Mouse (Mus musculus) layer of hippocampus, adult 9-10 months (tissue): Measurements from ENCODE around the gene Kcnd1.
A peak's percentile ranks its signal among the peaks of the same experiment; 100 is the strongest.
"Not testable (repeated sequence)": the region's sequence is repeated elsewhere in the genome, so short reads cannot be mapped to it uniquely, and the experiment has no call there.

Experiments used
- DNase-seq: peaks from one replicate; pipeline ENCODE4 v3.0.0; 2022; ENCODE audit warnings: low spot score

Kcnd1 gene

GRCm38 (mm10) chrX:7821865-7822779 lies at the start of gene Kcnd1:
Gene Kcnd1, plus strand, starts transcription at chrX:7822289.
- DNase-seq: no peak

DNA sequence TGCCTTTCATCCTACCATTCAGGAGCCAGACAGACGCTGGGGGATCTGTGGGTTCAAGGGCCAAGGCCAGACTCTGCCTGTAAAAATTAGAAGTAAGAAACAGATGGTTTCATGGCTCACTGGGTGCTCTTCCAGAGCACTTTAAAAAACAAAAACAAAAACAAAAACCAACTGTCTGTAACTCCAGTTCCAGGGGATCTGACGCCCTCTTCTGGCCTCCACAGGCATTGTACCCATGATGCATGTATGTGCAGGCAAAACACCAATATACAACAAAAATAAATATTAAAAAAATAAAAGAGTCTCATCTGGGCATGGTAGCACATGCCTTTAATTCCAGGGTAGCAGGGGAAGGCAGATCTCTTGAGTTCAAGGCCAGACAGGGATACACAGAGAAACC lies 49.3 kb upstream of the Kcnd1 start:
- DNase-seq: no peak

DNA sequence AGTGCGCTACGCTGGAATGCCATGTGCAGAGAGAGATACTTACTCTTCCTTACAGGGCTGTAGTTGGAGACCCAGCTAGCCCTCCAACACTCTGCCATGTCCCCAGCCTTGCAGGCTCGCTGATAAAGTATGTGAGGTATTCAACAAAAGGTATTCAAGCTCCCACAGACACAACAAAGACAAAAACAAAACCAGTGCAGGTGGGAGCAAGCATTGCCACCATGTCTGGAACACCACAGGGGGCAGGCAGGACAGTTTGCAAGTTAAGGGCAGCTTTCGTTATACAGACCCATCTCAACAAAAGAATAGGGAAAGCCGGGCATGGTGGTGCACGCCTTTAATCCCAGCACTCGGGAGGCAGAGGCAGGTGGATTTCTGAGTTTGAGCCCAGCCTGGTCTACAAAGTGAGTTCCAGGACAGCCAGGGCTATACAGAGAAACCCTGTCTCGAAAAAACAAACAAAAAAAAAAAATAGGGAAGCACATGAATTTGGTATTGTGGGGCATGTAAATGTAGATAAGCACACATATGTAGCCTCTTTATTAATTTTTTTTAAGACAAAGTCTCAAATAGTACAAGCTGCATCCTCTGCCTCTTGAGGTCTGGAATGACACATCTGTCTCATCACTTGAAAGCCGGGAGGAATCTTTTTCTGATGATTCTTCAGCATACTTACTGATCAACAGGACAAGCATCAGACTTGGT lies 46.4 kb upstream of the Kcnd1 start:
- no peak for DNase-seq

DNA sequence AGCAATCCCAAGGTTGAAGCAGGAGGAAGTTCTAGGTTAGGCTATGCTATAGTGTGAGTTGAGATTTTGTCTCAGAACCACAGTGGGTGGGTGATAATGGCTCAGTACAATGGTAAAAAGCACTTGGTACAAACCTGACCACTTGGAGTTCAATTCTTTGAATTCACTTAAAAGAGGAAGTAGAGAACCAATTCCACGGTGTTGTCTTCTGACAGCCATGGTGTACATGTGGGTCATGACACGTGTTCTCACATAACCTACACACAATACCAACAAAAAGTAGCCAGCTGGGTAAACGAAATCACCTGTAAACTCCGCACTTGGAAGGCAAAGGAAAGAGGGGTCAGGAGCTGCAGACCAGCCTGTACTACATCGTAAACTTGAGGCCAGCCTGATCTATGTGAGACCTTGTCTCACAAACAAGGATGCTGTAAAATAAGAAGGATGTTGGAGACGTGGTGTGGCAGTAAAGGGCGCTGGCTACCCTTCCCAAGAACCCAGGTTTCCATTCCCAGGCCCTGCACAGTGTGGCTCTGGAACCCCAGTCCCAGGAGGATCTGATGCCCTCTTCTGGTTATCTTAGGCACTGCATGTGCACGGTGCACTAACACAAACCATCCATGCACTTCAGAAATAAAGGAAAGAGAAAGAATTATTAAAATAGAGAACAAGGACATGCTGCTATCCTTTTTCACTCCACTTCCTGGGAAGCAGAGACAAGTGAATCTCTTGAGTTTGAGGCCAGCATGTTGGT lies 45.6 kb upstream of the Kcnd1 start:
- no peak for DNase-seq

DNA sequence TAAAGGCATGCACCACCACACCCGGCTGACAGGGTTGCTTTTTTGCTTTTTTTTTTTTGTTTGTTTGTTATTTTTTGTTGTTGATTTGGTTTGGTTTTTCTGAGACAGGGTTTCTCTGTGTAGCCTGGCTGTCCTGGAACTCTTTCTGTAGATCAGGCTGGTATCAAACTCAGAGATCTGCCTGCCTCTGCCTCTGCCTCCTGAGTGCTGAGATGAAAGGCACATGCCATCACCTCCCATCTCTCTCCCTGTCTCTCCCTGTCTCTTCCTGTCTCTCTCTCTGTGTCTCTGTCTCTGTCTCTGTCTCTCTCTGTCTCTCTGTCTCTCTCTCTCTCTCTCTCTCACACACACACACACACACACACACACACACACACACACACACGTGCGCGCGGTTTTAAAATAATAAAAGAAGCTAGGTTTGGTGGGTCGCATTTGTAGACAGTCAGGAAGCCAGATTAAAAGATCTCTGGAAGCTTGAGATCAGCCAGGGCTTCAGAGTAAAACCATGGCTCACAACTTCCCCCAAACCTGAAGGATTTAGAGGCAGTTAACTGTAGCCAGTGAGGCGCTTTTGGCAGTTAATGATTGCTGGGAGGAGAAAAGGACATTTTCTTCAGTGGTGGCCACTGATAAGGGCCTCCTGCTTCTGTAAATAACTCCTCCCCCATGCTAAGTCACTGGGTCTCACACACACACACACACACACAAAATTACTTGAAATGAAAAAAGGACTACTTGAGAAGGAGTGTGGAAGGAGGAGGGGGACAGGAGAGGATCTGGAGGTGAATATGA lies 43.4 kb upstream of the Kcnd1 start:
- DNase-seq: no peak

- no peak for DNase-seq
Observed at GRCm38 (mm10) chrX:7779294-7779693, 42.8 kb upstream of the Kcnd1 start.

DNA sequence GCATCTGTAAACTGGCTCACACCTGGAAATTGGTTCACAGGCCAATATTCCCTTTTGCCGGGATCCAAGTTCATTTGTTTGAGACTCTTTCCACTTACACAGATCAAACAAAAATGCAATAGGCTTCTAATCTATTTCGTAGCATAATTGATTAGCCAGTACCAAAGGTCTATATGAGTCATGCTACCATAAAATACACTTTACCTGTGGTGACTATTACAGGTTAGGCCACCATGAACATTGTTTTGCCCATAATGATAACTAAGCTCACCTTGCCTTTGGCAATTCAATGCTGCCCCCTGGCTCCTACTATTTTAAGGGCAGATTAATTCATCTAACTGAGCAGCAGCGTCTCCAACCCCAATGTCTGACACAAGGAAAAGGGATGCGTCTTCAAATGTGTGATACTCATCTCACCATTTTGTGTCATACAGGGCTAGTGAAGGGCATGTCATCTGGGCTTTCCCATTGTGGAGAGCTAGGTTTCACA lies 39.4 kb upstream of the Kcnd1 start:
- no peak for DNase-seq

GRCm38 (mm10) chrX:7789542-7790136 lies 32.5 kb upstream of the Kcnd1 start, which contains the start of gene Gripap1:
Gene Gripap1, plus strand, starts transcription at chrX:7789765.
- DNase-seq: peak; percentile 65

GRCm38 (mm10) chrX:7790309-7790708 lies 31.8 kb upstream of the Kcnd1 start:
- DNase-seq: no peak

DNA sequence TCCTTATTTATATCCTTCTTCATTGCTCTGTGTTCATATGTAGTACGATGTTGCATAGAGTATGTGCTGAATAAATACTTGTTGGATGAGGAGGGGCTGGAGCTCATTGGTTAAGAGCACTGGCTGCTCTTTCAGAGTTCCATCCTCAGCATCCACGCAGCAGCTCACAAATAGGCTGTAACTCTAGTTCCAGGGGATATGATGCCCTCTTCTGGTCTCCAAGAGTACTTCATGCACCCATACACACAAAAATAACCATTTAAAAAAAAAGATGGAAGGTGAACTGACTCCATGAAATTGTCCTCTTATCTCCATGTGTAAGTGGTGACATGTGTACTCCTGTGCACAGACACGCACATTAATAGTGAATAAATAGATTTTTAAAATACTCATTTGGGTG lies 28.7 kb upstream of the Kcnd1 start:
- no peak for DNase-seq

DNA sequence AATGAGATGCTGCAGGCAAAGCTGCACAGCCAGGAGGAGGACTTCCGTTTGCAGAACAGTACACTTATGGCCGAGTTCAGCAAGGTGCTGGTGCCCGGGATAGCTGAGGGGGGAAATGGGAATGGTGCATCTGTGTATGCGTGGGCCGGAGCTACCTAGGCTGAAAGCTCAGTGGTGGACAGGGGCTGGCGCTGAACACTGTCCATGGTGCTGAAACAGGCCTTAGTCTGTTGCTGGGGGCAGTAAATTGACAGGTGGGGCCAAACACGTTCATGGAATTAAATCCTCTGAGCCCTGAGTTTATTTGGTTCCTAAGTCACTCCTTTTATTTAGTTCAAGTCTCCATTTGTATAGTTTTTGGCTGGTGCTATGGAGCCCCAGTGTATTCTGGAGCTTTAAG lies 27.1 kb upstream of the Kcnd1 start:
- no peak for DNase-seq

- DNase-seq: no peak
Observed at GRCm38 (mm10) chrX:7797327-7797726, 24.8 kb upstream of the Kcnd1 start.

- DNase-seq: not testable (repeated sequence)
Observed at GRCm38 (mm10) chrX:7802157-7802556, 19.9 kb upstream of the Kcnd1 start.

- DNase-seq: not testable (repeated sequence)
Observed at GRCm38 (mm10) chrX:7815016-7815415, 7.1 kb upstream of the Kcnd1 start.

DNA sequence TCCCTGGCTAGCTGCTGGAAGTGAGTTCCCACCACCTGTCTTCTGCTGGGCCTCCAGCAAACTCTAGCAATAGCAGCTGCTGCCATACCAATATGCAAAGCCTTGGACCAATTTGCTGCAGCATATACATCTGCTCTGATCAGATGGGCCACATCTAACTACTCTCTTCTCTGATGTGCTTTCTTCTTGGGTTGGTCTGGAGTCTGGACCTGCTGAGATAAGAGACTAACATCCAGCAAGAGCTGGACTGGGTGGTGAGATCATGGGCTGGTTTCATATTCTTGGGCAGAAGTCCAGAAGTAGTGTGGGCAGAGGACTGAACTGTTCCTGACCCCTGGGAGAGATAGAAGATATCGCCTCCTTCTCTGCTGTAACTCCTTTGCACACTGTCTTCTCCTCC lies 15.1 kb downstream of the Kcnd1 start:
- DNase-seq: no peak

GRCm38 (mm10) chrX:7840842-7841162 lies 18.7 kb downstream of the Kcnd1 start:
- no peak for DNase-seq

DNA sequence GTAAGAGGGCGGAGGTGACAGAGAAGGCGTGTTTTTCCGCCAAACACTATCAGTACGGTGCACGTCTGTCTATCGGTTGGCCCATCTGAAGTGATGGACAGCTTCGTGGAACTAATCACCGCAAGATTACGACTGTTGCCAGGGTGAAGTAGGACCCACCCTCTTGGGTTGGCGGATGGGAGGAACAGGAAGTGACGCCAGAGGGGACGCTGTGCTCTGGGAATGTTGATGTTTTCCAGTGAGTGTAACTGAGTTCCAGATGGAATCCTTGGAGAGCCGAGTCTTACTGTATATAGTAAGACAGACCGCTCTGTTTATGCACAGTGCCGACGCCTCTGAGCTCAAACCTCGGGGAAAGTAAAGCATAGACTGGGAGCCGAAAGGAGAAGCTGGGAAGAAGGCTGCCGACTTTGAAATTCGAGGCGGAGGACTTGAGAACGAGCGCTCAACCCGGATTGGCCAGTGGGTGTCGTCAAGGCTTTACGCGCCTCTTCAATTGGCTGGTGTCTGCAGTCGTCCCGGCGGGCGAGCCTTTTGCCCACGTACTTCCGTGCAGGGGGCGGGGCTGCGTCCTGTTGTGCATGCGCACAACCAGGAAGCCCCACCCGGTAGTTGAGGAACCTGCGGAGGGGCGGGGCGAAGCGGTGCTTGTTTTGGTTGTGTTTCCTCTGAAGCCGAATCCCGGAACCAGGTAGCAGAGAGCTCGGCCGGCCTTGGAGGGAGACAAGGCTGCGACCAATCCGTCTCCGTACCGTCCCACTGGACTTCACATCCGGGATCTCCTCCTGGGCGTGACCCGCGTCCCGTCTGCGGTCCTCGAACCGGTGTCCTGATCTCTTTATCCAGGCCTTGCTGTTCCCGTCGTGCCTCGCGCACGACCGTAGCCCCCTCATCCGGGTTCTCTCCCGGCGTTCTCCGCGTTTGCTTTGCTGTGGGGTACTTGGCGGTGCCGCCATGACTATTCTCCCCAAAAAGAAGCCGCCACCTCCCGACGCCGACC lies 19.4 kb downstream of the Kcnd1 start, which contains the start of gene Otud5:
TSS of gene Otud5 (plus strand) at position 202 of the 1,000 bp plus-strand sequence.
- DNase-seq: peak; percentile 84

DNA sequence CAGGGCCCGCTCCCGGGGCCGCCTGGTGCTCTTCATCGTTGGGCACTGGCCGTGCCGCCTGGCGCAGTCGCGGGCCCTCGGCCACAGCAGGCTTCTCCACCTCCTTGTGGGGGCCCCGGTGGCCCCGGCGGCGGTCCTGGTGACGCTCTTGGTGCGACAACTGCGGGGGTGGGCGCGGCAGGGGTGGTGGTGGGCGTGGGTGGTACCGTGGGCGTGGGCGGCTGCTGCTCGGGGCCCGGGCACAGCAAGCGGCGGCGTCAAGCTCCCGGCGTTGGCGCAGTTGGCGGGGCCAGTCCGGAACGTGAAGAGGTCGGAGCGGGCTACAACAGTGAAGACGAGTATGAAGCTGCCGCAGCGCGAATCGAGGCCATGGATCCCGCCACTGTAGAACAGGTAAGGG lies 20.2 kb downstream of the Kcnd1 start:
- DNase-seq: no peak

DNA sequence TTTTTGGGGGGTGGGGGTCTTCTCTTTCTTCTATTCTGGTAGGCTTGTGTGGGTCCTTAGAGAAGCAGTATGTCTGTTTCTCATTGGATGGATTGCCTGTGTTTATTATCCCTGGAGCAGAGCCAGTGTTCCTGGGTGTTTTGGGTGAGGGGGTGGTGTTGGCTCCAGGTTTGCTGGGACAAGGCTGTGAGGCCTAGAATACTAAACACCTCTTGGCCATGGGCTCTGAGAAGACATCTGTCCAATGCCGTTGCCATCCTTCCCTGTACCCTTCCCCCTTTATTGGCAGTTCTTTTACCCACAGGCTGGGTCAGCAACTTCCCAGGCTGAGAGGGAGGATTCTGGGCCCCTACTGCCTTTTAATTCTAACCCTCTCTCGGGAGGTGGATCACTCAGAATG lies 25.8 kb downstream of the Kcnd1 start:
- DNase-seq: no peak

DNA sequence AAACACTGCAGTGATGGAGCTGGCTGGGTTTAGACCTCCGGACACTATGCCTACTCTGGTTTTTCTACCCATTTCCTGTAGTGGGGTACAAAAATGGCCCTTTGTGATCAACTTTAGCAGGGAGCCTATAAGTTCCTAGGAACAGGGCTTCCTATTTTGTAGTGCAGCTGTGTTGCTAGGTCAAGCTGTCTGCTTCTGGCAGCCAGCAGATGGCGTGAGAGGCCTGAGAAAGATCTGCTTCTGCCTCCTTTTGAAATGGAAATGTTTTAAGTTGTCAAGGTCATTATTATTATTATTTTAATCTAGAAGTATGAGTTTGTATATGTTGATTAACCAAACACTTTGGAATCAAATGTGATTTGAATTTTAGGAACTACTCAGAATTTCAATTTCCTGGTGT lies 32.5 kb downstream of the Kcnd1 start:
- no peak for DNase-seq
